Mouse (Mus musculus): ENCODE measurements around the gene Cyb5d2.

Gene Cyb5d2

DNA sequence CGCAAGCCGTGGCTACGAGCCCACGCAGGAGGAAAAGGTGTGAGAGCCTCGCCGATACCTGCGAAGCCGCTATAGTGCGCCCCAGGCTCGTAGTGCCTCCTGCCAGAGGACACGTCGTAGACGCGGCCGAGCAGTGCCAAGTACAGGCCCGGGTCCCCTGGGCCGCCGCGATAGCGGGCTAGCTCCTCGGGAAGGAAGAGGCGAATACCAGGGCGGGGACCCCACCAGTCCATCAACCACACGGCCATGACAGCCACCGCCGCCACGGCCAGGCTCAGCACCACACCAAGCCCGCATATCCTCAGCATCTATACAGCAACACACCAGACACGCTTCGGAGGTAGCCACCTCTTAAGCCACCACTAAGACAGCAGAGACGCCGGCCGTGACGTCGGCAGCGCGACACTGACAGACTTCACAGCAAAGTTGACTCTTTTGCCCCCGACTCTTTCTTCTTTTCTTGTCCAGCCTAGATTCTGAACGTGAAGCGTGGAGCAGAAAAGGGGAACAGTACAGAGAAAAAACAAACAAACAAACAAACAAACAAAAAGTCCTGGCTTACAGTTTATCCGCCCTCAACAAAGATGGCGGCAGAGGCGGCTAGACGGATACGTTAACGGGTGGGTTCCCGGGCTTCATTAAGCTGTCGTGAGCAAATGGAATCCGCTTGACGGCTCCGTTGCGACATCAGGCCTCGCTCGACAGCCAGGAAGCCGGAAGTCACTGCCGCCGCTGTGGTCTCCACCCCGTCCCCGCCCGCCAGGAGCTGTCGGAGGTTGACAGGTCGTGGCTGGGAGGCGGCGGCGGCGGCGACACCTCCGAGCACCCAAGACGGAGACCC is at the start of gene Cyb5d2, which contains the start of gene Zzef1:
Cyb5d2 (minus strand) TSS at position 688 of the 841 bp plus-strand sequence.
Zzef1 (plus strand) TSS at position 772 of the 841 bp plus-strand sequence.
- peak; percentile 95 for DNase-seq (ENCODE audit: low read depth)

DNA sequence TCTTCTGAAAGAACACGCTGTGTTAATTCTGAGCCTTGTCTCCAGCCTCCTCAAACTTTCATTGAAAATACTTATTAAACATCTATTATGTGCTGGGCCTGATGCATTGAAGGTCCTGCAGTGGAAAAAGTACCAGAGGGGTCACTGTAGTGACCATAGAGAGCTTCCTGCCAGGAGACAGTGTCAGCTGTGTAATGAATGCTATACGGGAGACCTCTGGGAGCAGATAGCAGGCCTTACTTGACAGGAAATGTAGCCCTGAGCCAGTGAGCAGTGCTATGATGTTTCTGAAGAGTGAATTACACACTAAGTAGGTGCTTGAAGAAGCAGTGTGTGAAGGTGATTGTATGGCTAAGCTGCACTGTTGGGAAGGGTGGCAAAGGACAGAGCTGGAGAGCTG is 49.6 kb upstream of the Cyb5d2 start:
- no peak for DNase-seq (ENCODE audit: low read depth)

DNA sequence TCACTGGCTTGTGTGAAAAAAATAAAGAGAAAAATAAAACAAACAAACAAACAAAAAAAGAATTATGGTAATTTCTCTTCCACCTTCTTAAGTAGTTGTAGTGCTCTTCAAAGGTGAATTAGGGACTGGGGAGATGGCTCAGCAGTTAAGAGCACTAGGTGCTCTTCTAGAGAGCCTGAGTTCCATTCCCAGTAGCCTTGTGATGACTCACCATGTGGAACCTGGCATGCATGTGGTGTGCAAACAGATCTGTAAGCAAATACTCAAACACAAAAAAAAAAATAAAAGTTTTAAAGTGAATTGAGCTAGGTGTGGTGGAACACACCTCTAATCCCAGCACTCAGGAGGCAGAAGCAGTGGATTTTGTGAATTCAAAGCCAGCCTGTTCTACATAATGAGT is 47.6 kb upstream of the Cyb5d2 start:
- DNase-seq (ENCODE audit: low read depth), result no peak

DNA sequence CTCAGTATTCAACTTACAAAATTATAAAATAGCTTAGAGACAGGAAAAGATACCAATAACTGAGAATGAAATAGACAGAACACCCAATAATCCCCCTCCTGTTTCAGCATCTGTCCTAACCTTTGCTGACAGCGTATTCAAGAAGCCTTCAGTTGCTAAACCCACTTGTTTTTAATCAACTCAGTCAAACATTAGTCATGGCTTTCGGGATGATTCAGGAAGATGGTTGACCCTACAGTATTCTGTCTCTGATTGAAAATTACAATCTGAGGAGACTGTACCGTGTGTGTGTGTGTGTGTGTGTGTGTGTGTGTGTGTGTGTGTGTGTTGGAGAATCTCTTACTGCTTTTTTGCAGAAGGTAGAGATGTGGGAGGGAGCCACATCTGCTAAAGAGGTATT is 46.8 kb upstream of the Cyb5d2 start:
- no peak for DNase-seq (ENCODE audit: low read depth)

DNA sequence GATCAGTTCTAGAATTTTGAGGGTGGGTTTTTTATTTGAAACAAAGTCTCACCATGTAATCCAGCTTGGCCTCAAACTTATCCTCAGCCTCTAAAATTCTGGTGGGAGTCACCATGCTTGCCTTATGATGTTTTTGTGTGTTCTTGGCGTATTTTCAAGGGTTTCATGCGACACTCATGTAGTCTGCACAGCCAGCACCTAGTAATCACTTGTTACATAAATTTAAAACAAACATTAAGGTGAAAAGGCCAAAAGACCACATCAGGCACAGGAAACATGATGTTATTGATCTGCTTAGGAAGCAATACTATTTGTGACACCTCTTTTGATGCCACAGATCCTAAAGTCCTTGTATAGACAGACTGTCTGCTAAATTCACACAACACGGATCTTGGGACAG is 33.9 kb upstream of the Cyb5d2 start:
- no peak for DNase-seq (ENCODE audit: low read depth)

DNA sequence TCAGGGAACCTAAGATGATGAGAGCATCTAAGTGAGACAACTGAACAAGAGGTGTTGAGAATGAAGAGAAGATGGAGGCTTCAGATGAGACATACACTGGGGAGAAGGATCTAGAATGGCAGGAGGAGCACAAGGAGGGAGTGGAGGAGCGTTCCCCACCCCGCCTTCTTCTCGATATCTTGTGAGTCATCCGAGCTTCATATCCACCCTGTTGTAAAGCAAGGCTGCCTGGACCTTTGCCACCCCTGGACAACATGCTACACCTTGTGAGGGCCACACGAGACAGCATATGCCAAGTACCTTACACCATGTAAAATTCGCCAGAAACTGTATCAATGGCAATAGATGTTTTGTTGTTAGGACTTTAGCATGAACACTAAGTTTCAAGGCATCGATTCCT is 25.1 kb upstream of the Cyb5d2 start:
- DNase-seq (ENCODE audit: low read depth), result no peak

DNA sequence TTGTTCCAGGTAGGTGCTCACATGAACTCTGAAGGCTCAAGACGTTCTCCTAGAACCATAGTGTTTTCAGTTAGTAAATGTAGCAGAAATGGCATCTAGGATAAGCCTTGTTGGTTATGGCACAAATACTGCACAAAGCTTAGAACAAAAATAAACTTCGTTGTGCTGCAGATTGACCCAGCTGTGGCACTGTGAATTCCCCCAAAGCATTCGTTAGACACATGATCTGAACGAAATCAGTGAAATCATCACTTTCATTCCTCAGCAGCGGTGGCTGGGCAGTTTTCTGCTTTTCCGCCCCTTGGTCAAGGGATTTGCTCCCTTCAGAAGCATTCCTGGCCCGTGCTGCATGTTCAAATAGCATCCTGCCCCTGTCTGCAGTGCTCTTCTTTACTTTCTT is 22.1 kb upstream of the Cyb5d2 start:
- no peak for DNase-seq (ENCODE audit: low read depth)

DNA sequence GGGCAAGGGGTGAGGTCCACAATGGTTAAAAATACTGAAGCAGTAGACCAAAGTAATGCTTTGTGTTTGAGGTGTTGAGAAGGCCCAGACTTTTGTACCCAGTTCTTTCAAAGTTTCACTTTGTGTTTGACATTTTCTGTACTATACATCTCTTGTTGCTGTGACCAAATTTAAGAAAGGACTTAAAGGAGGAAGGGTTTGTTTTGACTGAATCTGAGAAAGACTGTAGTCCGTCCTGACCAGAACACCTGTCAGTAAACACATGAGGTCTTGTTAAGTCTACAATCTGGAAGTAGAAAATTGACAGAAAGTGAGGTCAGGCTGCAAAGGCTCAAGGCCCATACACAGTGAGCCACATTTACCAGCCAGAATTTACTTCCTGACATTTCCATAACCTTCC is 20.9 kb upstream of the Cyb5d2 start:
- DNase-seq (ENCODE audit: low read depth), result no peak

DNA sequence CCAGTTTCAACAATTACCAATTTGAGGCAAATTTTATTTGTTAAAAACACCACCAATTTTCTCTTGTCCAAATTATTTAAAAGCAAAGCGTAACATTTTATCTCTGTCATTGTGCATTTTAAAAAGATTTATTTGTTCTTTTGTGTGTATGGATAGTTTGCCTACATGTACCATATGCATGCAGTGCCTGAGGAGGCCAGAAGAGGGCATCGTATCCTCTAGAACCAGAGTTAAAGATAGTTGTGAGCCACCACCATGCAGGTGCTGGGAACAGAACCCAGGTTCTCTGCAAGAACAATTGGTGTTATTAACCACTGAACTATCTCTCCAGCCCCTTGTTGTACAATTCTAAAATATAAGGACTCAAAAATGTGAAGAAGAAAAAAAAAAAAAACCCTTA is 18.2 kb upstream of the Cyb5d2 start:
- DNase-seq (ENCODE audit: low read depth), result no peak

DNA sequence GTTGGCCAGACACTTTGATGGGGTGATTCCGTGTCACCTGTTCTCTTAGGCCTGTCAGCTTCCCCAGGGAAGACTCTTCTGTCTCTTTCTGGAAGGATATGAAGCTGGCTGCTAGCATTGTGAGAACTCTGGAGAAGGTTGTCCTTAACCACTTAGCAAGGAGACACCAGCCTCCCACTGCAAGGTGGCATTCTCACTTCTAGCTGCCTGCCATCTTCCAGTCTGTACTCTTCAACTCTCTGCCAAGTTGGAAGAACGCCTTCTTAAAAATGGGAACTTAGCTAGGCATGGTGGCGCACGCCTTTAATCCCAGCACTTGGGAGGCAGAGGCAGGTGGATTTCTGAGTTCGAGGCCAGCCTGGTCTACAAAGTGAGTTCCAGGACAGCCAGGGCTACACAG is 17.7 kb upstream of the Cyb5d2 start:
- no peak for DNase-seq (ENCODE audit: low read depth)

DNA sequence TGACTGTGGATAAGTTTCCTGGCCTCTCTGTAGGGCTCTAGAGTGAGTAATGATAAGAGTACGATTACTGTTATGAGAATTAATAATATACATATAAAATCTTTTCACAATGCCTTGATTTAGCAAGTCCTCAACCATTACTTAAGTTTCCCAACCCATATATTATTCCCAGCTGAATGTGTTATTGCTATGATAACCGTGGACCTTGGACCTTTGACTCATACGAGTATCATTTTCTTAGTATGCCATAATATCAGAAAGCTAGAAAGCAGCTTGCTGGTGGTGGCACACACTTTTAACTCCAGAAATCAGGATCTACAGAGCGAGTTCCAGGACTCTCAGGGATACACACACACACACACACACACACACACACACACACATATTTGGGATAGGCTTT is 12.1 kb upstream of the Cyb5d2 start:
- DNase-seq (ENCODE audit: low read depth), result no peak

DNA sequence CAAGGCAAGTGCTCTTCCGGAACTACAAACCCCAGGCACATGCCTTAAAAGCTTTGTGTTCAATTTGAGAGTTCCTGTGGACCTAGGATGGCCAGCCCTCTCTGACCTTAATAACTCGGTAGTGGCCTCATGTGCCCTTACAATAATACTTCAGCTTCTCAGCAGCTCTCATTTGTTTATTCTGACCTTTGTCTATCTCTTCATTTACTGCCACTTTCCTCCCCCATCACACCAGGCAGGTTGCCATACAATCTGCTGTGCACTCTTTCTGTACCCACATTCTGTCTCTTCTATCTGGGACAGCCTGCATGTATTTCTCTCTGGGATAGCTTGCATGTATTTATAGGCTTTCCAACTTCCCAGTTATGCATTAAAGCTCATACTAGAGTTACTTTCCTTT is 10.6 kb upstream of the Cyb5d2 start:
- DNase-seq (ENCODE audit: low read depth), result no peak

DNA sequence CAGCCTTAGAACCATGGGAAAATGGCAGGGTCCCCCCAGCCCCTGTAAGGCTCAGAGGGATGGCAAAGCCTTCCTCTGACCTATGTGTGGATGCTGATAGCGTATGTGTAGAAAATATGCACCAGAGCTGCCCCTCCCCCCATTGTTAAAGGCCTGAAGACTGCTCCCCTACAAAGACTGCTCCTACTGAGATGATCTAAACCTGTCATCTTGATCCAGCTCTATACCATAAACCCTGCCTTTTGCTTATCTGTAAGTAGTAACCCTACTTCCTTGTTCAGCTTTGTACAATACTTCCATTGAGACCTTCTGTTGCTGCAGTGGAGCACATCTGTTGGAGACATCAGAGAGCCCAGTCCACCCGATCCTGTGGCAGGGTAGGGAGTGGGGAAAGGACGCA is 9.3 kb upstream of the Cyb5d2 start:
- no peak for DNase-seq (ENCODE audit: low read depth)

DNA sequence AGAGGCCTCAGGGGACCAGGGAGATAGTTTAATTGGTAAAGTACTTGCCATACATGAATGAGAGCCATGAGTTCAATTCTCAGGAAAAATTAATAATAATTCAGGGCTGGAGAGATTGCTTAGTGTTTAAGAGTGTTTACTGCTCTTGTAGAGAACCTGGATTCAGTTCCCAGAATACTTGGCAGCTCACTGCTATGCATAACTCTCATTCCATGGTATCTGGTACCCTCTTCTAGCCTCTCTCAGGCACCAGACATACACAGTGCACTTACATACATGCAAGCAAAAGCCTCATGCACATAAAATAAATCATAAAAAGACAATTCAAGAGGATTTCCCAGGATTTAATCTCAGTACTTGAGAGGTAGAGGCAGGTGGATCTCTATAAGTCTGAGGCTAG is 8.6 kb upstream of the Cyb5d2 start:
- DNase-seq (ENCODE audit: low read depth), result no peak

DNA sequence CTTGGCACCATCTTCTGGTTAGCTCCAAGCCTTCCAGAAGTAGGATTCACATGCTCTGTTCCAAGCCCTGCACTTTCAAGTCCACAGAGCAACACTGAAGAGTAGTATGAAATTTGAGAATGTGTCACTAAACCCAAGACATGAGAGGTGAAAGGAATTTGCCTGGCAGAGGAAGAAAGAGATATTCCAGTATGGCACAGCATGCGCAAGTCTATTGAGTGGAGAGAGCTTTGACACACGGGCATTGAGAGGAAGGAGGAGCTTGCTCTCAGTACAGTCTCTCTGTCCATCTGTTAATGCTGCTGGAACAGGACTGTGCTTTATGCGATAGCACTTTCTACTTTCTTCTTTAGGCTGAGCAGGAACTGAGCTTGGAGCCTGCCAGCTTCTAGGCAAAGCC is 7.1 kb upstream of the Cyb5d2 start:
- no peak for DNase-seq (ENCODE audit: low read depth)

DNA sequence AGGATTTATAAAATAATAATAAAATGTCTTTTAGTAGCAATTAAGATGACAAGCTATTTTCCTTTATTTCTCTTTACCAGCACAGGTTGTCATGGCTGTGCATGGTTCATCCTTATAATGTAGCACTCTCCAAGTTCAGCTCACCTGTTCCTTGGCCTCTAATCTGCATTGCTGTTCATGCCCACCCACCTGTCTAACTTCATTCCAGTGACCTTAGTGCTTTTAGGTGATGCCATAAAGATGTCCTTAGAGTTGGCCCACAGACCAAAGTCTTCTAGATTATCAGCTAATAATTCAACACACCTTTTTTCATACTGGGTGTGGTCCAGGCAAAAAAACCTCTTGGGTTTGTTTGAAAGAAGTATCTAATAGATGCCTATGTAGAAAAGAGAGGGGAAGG is 5.2 kb upstream of the Cyb5d2 start:
- no peak for DNase-seq (ENCODE audit: low read depth)

DNA sequence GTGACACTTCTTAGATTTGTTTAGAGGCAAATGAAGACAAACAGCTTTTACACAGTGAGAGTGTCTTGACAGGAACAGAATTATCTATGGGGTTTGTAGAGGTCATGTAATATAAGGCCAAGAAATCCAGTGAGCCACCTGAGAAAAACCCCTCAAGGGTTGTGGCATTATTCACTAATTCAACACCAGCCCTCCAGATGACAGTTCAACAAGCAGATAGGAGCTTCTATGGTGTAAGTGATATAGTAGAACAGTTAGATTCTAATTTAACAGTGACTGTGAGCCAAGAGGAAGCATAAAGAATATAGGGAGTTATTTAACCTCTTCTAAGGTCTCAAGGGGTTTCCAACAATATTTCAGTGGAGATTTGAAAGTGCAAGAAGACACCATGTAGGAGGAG is 2.2 kb upstream of the Cyb5d2 start:
- DNase-seq (ENCODE audit: low read depth), result no peak

DNA sequence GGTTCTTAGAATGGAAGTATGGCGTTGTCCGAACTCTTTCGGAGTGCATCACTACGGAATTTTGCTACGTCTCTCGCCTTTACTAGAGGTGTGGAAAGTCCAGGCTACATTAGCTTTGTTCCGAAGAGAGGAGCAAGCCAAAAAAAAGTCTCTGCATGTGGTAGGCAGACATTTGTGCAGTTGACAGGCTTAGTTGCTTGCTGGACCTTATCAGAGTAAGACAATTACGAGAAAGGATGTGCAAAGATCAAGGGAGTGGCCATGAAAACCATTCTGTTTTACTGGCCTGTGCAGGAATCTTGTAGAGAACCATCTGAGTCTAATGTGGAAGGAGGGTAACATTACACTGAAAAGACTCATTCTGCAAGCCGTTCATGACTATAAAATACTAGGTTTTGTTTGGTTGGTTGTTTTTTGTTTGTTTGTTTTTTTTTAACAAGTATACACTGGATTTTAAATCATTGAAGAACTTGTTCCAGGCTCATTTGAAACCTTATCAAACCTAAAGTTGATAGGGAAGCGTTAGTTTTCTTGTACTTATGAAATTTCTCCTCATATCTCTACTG is 914 bp upstream of the Cyb5d2 start:
- DNase-seq (ENCODE audit: low read depth), result no peak

DNA sequence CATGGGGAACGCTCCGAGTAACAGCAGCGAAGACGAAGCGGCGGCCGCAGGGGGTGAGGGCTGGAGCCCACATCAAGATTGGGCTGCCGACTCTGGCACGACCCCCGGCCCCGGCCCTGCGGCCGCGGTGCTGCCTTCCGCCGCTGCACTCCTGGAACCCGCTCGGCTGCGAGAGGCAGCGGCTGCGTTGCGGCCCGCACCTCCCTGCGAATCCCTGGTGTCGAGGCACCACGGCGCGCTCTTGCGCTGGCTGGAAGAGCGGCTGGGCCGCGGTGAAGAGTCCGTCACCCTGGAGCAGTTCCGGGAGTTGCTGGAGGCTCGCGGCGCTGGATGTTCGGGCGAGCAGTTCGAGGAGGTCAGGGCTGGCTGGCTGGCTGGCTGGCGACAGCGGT is 350 bp upstream of the Cyb5d2 start:
- DNase-seq (ENCODE audit: low read depth), result no peak

DNA sequence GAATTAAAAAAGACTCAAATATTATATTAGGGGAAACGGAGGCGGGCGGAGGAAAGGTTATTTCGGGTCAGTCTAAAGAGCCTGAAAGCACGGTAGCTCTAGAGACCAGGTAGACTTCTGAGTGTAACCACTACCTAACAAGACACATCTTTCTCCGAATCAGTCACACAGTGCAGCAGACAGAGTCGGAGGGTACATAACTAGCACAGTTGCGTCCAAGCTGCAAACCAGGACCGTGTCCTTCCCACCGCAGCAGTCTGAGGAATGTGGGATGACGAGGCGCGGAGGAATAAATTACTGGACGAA is 840 bp downstream of the Cyb5d2 start:
- DNase-seq (ENCODE audit: low read depth), result no peak

DNA sequence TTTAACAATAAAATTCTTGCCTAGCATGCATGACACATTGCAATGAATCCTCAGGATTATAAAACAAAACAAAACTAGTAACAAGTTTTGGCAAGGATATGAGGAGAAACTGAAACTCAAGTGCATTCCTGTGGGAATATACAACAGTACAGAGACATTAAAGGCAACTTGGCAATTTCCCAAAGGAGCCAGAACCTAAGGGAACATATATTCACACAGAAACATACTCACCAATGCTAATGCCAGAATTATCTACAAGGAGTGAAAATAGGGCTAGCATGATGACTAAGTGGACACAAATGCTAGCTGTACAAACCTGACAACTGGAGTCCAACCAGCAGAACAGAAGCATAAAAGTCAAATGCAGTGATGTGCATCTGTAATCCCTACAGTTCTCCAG is 3.9 kb downstream of the Cyb5d2 start:
- no peak for DNase-seq (ENCODE audit: low read depth)

DNA sequence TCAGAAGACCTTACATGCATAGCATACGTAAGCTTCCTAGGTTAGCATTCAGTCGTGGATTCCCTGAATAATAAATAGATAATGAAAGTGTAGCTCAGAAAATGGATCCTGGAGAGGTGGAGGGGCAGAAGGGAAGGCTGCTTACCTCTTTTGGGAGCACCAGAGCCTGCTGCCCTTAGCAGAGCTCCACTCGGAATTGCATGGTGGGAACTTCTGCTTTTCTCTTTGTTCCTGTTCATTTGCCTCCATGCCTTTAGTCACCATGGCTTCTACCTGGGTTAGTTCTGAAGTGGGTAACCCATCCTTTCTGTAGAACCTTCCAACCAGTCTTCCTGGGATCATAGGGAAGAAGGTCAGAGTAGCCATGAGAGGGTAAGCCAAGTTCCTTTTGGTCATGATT is 13.4 kb downstream of the Cyb5d2 start:
- DNase-seq (ENCODE audit: low read depth), result no peak

DNA sequence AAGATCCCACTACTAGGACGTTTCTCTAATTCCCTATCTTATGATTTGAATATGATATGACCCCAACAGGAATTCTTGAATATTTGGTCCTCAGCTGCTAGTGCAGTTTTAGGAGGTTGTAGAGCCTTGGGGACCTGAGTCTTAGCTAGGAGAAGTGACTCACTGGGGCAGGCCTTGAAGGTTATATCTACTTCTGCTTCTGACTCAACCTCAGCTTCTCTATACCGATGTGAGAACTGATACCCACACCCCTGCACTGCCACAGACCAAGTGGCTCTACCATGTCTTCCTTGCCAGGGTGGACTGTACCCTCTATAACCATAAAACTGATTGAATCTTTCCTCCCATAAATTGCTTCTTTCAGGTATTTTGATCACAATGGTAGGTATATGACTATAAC is 13.8 kb downstream of the Cyb5d2 start:
- DNase-seq (ENCODE audit: low read depth), result no peak

DNA sequence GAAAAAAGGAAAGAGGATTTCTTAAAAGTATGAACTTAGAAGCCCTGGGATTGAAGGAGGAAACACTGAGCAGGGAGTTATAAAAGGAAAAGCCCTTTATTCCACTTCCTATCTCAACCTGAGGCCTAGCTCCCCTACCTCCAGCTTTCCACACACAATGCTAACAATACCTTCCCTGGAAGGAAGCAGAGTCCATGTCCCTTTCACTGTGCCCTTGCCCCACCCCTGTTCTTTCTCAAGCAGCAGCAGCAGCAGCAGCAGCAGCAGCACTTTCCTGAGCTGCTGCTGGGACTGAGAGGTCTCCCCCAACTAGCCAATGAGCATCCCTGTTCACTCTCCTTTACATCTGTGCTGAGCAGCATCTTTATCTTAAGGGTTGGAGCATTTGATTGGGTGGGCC is 17.0 kb downstream of the Cyb5d2 start:
- DNase-seq (ENCODE audit: low read depth), result no peak

Measured in c-Kit-positive CD71-negative TER-119-negative erythroid progenitor cells, embryonic 14.5 days (primary cell).